Mouse (Mus musculus): Measurements from ENCODE around the gene Slc25a22. TPM values are rescaled to one million over a fixed set of nuclear protein-coding genes. Genes with fewer than 3 reads are reported as not detected.
A peak's percentile ranks its signal among the peaks of the same experiment; 100 is the strongest.

Slc25a22 gene
- polyA plus RNA-seq, 1 experiment from 2014 or later, result 13.3 TPM

GRCm38 (mm10) chr7:141460391-141461113 is 22.9 kb upstream of the Slc25a22 start, which contains the start of gene Cracr2b:
Gene Cracr2b, plus strand, starts transcription at chr7:141461094.
- Histone ChIP-seq H3K27me3 (ENCODE audit: control insufficient read depth, insufficient read depth, low read length) (peaks cover 30% of the 10 kb centered on the region), H3K9ac (ENCODE audit: low read length) (peak within 1 kb of the TSS; percentile 77), H3K4me2 (ENCODE audit: low read length) (peak within 1 kb of the TSS; percentile 97), H3K4me1 (ENCODE audit: control insufficient read depth in 2 of 2, insufficient read depth in 2 of 2, low read length in 2 of 2) (peaks cover 21 to 42% of the 10 kb centered on the region in 2 experiments; a peak in 3 of 4 replicates), H3K27ac (replicated peaks in 1 of 2; ENCODE audit: control insufficient read depth in 1 of 2, insufficient read depth in 1 of 2, low read depth in 2 of 2, low read length in 2 of 2) (peak within 1 kb of the TSS in 1 of 2 experiments; percentile 44; a peak in 2 of 4 replicates), H3K9me3 (ENCODE audit: control insufficient read depth, low read length) (no peaks in the 10 kb centered on the region), H3K36me3 (ENCODE audit: control insufficient read depth, insufficient read depth, low read length) (peaks cover 25% of the 10 kb centered on the region), H3K4me3 (ENCODE audit: control insufficient read depth in 1 of 2, insufficient read depth in 1 of 2, low read depth in 1 of 2, low read length in 2 of 2) (peak within 1 kb of the TSS; percentile 57 to 61)
- no peak for ATAC-seq (ENCODE audit: insufficient number of reproducible peaks, insufficient read depth, low FRiP score, low read depth)
- WGBS, result 73% methylated on average over 15 of the region's 15 CpGs

GRCm38 (mm10) chr7:141460001-141460390 is 22.3 kb upstream of the Slc25a22 start:
- 66% methylated on average over 5 of the region's 5 CpGs for WGBS
- peaks cover 25% of the 10 kb centered on the region for H3K36me3 ChIP-seq (ENCODE audit: control insufficient read depth, insufficient read depth, low read length)
- ATAC-seq (ENCODE audit: insufficient number of reproducible peaks, insufficient read depth, low FRiP score, low read depth), result no peak
- no peak overlapping the region for H3K27ac ChIP-seq (replicated peaks in 1 of 2; ENCODE audit: control insufficient read depth in 1 of 2, insufficient read depth in 1 of 2, low read depth in 2 of 2, low read length in 2 of 2)
- peaks cover 21 to 36% of the 10 kb centered on the region in 2 experiments; a peak in 3 of 4 replicates for H3K4me1 ChIP-seq (ENCODE audit: control insufficient read depth in 2 of 2, insufficient read depth in 2 of 2, low read length in 2 of 2)
- H3K27me3 ChIP-seq (ENCODE audit: control insufficient read depth, insufficient read depth, low read length), result peaks cover 30% of the 10 kb centered on the region
- no peak overlapping the region for H3K4me3 ChIP-seq (ENCODE audit: control insufficient read depth in 1 of 2, insufficient read depth in 1 of 2, low read depth in 1 of 2, low read length in 2 of 2)
- H3K9me3 ChIP-seq (ENCODE audit: control insufficient read depth, low read length), result no peaks in the 10 kb centered on the region
- no peak overlapping the region for H3K4me2 ChIP-seq (ENCODE audit: low read length)
- no peak overlapping the region for H3K9ac ChIP-seq (ENCODE audit: low read length)

- H3K27me3 ChIP-seq (ENCODE audit: control insufficient read depth, insufficient read depth, low read length), result peaks cover 27% of the 10 kb centered on the region
- peaks cover 18 to 35% of the 10 kb centered on the region in 2 experiments; a peak in 3 of 4 replicates for H3K4me1 ChIP-seq (ENCODE audit: control insufficient read depth in 2 of 2, insufficient read depth in 2 of 2, low read length in 2 of 2)
- H3K4me3 ChIP-seq (ENCODE audit: control insufficient read depth in 1 of 2, insufficient read depth in 1 of 2, low read depth in 1 of 2, low read length in 2 of 2), result no peak overlapping the region
- no peak for ATAC-seq (ENCODE audit: insufficient number of reproducible peaks, insufficient read depth, low FRiP score, low read depth)
- H3K36me3 ChIP-seq (ENCODE audit: control insufficient read depth, insufficient read depth, low read length), result peaks cover 25% of the 10 kb centered on the region
- no peak overlapping the region for H3K27ac ChIP-seq (replicated peaks in 1 of 2; ENCODE audit: control insufficient read depth in 1 of 2, insufficient read depth in 1 of 2, low read depth in 2 of 2, low read length in 2 of 2)
- no peak overlapping the region for H3K4me2 ChIP-seq (ENCODE audit: low read length)
- no peak overlapping the region for H3K9ac ChIP-seq (ENCODE audit: low read length)
- WGBS, result 85% methylated on average over 17 of the region's 17 CpGs
- no peaks in the 10 kb centered on the region for H3K9me3 ChIP-seq (ENCODE audit: control insufficient read depth, low read length)
These were observed 21.6 kb upstream of the Slc25a22 start for GRCm38 (mm10) chr7:141459301-141459711.

GRCm38 (mm10) chr7:141458661-141459060 is 21.0 kb upstream of the Slc25a22 start:
- Histone ChIP-seq H3K9me3 (ENCODE audit: control insufficient read depth, low read length) (no peaks in the 10 kb centered on the region), H3K4me1 (ENCODE audit: control insufficient read depth in 2 of 2, insufficient read depth in 2 of 2, low read length in 2 of 2) (peaks cover 16 to 33% of the 10 kb centered on the region in 2 experiments; a peak in 3 of 4 replicates), H3K4me3 (ENCODE audit: control insufficient read depth in 1 of 2, insufficient read depth in 1 of 2, low read depth in 1 of 2, low read length in 2 of 2) (no peak overlapping the region), H3K9ac (ENCODE audit: low read length) (no peak overlapping the region), H3K4me2 (ENCODE audit: low read length) (no peak overlapping the region), H3K27me3 (ENCODE audit: control insufficient read depth, insufficient read depth, low read length) (peaks cover 21% of the 10 kb centered on the region), H3K36me3 (ENCODE audit: control insufficient read depth, insufficient read depth, low read length) (peaks cover 25% of the 10 kb centered on the region), H3K27ac (replicated peaks in 1 of 2; ENCODE audit: control insufficient read depth in 1 of 2, insufficient read depth in 1 of 2, low read depth in 2 of 2, low read length in 2 of 2) (no peak overlapping the region)
- 86% methylated on average over 11 of the region's 11 CpGs for WGBS
- no peak for ATAC-seq (ENCODE audit: insufficient number of reproducible peaks, insufficient read depth, low FRiP score, low read depth)

GRCm38 (mm10) chr7:141457986-141458660 is 20.4 kb upstream of the Slc25a22 start:
- no peak for ATAC-seq (ENCODE audit: insufficient number of reproducible peaks, insufficient read depth, low FRiP score, low read depth)
- Histone ChIP-seq H3K4me2 (ENCODE audit: low read length) (no peak overlapping the region), H3K9me3 (ENCODE audit: control insufficient read depth, low read length) (no peaks in the 10 kb centered on the region), H3K27me3 (ENCODE audit: control insufficient read depth, insufficient read depth, low read length) (peaks cover 15% of the 10 kb centered on the region), H3K27ac (replicated peaks in 1 of 2; ENCODE audit: control insufficient read depth in 1 of 2, insufficient read depth in 1 of 2, low read depth in 2 of 2, low read length in 2 of 2) (no peak overlapping the region), H3K9ac (ENCODE audit: low read length) (no peak overlapping the region), H3K4me1 (ENCODE audit: control insufficient read depth in 2 of 2, insufficient read depth in 2 of 2, low read length in 2 of 2) (peaks cover 12 to 28% of the 10 kb centered on the region in 2 experiments; a peak in 3 of 4 replicates), H3K4me3 (ENCODE audit: control insufficient read depth in 1 of 2, insufficient read depth in 1 of 2, low read depth in 1 of 2, low read length in 2 of 2) (no peak overlapping the region), H3K36me3 (ENCODE audit: control insufficient read depth, insufficient read depth, low read length) (peaks cover 25% of the 10 kb centered on the region)
- 70% methylated on average over 15 of the region's 15 CpGs for WGBS

- Histone ChIP-seq H3K27ac (replicated peaks in 1 of 2; ENCODE audit: control insufficient read depth in 1 of 2, insufficient read depth in 1 of 2, low read depth in 2 of 2, low read length in 2 of 2) (no peak overlapping the region), H3K4me1 (ENCODE audit: control insufficient read depth in 2 of 2, insufficient read depth in 2 of 2, low read length in 2 of 2) (peaks cover 10 to 26% of the 10 kb centered on the region in 2 experiments; a peak in 3 of 4 replicates)
These were observed 19.5 kb upstream of the Slc25a22 start for GRCm38 (mm10) chr7:141457236-141457635.

GRCm38 (mm10) chr7:141456739-141457138 is 19.0 kb upstream of the Slc25a22 start:
- peaks cover 34% of the 10 kb centered on the region for H3K36me3 ChIP-seq (ENCODE audit: control insufficient read depth, insufficient read depth, low read length)
- H3K27me3 ChIP-seq (ENCODE audit: control insufficient read depth, insufficient read depth, low read length), result peaks cover 6% of the 10 kb centered on the region; the same call in 1 of the 2 replicates
- H3K9ac ChIP-seq (ENCODE audit: low read length), result no peak overlapping the region
- ATAC-seq (ENCODE audit: insufficient number of reproducible peaks, insufficient read depth, low FRiP score, low read depth), result no peak
- no peak overlapping the region for H3K27ac ChIP-seq (replicated peaks in 1 of 2; ENCODE audit: control insufficient read depth in 1 of 2, insufficient read depth in 1 of 2, low read depth in 2 of 2, low read length in 2 of 2)
- H3K9me3 ChIP-seq (ENCODE audit: control insufficient read depth, low read length), result no peaks in the 10 kb centered on the region
- H3K4me3 ChIP-seq (ENCODE audit: control insufficient read depth in 1 of 2, insufficient read depth in 1 of 2, low read depth in 1 of 2, low read length in 2 of 2), result no peak overlapping the region
- peaks cover 8 to 21% of the 10 kb centered on the region in 2 experiments; a peak in 3 of 4 replicates for H3K4me1 ChIP-seq (ENCODE audit: control insufficient read depth in 2 of 2, insufficient read depth in 2 of 2, low read length in 2 of 2)
- 77% methylated on average over 6 of the region's 6 CpGs for WGBS
- H3K4me2 ChIP-seq (ENCODE audit: low read length), result peak overlapping the region; percentile 94; the same call in 1 of the 2 replicates

More at GRCm38 (mm10) chr7:141457236-141457635, 19.5 kb upstream of the Slc25a22 start:
- Histone ChIP-seq H3K4me2 (ENCODE audit: low read length) (no peak overlapping the region), H3K27me3 (ENCODE audit: control insufficient read depth, insufficient read depth, low read length) (peaks cover 8% of the 10 kb centered on the region), H3K9ac (ENCODE audit: low read length) (no peak overlapping the region), H3K36me3 (ENCODE audit: control insufficient read depth, insufficient read depth, low read length) (peaks cover 29% of the 10 kb centered on the region), H3K9me3 (ENCODE audit: control insufficient read depth, low read length) (no peaks in the 10 kb centered on the region), H3K4me3 (ENCODE audit: control insufficient read depth in 1 of 2, insufficient read depth in 1 of 2, low read depth in 1 of 2, low read length in 2 of 2) (no peak overlapping the region)
- WGBS, result 87% methylated on average over 14 of the region's 14 CpGs
- ATAC-seq (ENCODE audit: insufficient number of reproducible peaks, insufficient read depth, low FRiP score, low read depth), result no peak
